Mouse (Mus musculus) thymus, postnatal 25 days (tissue): Measurements from ENCODE around the gene Dclre1b.
"Not testable (repeated sequence)": the region's sequence is repeated elsewhere in the genome, so short reads cannot be mapped to it uniquely, and the experiment has no call there.

ENCODE experiments used
- DNase-seq: peaks from one replicate; pipeline ENCODE4 v3.0.0; 2022

Dclre1b gene

GRCm38 (mm10) chr3:103805671-103806070, 3.6 kb downstream of the Dclre1b start:
- DNase-seq = no peak

DNA sequence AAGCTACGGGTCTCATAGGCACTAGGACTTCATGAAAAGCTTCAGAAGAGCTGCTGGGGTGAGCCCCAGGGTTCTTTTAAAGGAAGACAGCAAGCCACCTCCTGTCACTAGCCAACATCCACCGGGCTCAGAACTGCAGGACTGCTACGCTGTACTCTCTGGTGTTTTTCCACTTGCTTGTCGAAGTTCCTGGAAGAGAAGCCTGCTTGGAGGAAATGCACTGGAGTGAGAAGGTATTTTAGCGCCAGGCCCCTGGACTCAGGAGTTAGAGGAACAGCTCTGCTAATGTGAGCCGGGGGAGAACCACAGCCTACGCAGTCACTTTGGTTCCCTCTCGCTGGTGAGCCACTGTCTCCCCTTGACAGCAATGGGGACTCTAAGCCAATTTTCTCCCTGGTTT, 6.4 kb downstream of the Dclre1b start:
- peak; percentile 44 for DNase-seq

- peak; percentile 58 for DNase-seq
These were observed 7.4 kb downstream of the Dclre1b start for GRCm38 (mm10) chr3:103801631-103802531.

DNA sequence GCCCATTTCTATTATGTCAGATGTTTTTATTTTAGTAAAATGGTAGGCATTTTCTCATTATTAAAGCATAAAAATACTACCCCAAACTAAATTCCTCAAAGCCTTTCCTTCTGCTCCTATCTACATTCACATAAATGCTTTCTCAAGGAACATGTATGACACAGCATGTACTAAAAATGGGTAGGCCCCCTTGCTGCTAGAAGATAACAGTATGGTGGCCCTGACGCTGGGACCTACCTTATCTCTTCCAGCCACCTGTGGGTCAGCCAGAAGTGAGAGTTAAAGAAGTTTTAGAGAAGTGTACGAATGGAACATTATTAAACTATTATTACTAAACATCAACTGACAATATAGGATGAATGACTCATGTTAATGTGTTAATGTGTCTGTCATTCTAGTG, 9.7 kb downstream of the Dclre1b start:
- DNase-seq = no peak

GRCm38 (mm10) chr3:103796389-103796788, 12.9 kb downstream of the Dclre1b start:
- no peak for DNase-seq

DNA sequence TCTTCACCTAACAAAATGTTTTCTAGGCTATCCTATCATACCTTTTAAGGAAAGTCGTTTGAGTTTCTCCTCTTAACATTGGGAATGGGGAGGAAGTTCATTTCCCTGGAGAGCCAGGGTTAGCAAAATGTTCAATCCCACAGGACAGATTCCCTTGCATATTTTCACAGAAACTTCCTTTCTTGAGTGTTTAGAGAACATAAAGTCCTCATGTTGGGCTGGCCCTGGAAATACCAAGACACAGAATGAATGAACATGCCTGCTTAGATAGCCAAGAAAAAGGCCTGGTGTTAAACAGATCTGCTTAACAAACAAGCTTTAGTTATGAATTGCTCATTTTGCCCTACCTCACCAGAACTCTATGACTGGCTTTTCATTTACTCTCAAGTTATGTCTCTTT, 16.7 kb downstream of the Dclre1b start:
- DNase-seq = no peak

DNA sequence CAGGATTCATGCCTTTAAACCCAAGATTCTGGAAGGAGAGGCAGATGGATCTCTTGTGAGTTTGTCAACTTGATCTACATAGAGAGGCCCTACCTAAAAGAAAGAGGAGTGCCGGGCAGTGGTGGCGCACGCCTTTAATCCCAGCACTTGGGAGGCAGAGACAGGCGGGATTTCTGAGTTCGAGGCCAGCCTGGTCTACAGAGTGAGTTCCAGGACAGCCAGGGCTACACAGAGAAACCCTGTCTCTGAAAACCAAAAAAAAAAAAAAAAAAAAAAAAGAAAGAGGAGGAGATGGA, 17.2 kb downstream of the Dclre1b start:
- DNase-seq = not testable (repeated sequence)

DNA sequence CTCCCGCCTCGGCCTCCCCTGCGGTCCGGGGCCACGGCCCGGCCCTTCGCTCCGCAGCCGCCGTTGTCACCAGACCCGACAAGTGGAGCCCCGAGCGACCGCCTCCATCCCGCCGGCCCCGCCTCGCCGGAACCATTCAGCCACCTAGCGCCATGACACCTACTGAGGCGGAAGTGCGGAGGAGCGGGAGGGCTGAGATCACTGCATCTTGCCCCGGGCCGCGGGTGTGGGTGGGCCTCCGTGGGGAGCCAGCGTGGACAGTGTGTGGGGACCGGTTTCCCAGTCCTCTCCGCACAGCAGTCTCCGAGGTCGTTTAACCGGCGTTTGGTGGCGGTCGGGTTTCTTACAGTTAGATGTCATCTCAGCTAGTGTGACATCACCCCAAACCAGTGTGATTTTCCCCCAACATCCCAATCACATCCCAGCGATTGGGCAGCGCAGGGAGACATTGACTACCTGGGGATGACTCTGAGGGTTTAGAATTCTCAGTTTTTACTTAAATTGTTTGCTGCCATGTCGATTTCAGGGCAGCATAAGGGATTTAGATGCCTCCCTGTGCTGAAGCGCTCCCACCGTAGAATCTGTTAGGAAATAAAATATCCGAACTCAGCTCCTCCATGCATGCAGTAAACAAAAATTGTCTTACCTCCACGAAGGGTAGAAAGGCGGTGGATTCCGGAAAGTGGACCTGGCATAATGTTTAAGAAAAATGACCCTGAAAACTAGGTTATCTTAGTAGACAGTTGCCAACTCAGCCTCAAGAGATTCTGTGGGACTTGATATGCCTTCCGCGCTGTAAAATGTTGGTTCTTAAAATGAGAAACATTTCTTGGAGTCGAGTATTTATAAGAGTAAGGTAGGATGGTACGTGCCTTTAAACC, 17.8 kb downstream of the Dclre1b start, which contains the start of gene Hipk1:
TSS of gene Hipk1 (minus strand) at position 334 of the 881 bp plus-strand sequence.
- DNase-seq = peak; percentile 95

GRCm38 (mm10) chr3:103790346-103791145, 18.7 kb downstream of the Dclre1b start:
- DNase-seq = peak; percentile 58

- DNase-seq = no peak
These were observed 19.3 kb downstream of the Dclre1b start for GRCm38 (mm10) chr3:103789891-103790345.

DNA sequence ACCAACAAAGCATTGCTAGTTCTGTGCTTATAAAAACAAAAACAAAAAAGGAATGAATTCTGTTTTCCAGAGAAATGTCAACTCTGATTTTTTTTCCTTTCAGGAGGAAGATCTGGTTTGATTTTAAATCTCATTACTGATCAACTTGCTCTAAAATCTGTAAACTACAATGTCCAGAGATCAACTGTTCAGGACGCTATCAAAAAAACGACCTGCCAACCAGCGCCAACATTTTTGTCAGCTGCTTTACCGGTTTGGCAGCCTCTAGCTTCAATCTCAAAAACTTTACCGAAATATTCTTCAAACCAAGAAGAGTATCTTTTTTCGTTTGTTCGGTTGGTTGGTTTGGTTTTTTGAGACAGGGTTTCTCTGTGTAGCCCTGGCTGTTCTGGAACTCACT, 20.1 kb downstream of the Dclre1b start:
- no peak for DNase-seq

DNA sequence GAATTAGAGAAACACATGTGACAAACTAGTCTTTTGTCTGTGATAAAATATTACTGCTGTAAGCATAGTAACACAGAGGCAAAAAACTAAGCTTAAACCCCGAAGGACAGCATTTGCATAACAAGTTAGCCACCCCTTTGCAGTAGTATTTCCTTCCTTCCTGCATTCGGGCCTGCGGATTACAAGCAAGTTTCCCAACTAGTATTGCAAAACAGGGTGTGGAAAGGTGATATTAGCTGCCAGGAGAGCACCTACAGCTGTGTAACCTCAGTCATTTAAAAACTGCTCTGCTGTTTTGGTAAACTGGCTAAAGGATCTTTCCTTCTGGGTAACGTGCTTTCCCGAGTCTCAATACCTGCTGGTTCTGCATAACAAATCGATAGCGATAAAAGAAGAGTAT, 22.0 kb downstream of the Dclre1b start:
- no peak for DNase-seq

GRCm38 (mm10) chr3:103782844-103783609, 26.2 kb downstream of the Dclre1b start:
- no peak for DNase-seq

DNA sequence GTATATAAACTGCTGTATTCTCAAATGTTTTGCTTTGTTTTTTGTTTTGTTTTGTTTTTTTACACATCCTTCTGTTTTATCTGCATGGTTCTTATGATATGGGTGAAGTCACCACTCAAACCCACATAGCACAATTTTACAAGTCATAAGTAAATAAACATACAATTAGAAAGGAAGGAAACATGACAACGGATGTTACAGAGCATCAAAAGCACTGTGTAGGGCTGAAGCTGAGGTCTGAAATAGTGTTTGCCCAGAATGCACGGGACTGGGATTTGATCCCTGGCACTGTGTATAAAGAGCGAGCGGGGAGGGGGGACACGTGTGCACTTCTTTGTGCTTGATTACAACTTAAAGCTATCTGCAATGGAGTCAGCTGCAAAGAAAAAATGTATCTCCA, 28.5 kb downstream of the Dclre1b start:
- no peak for DNase-seq

- no peak for DNase-seq
These were observed 29.0 kb downstream of the Dclre1b start for GRCm38 (mm10) chr3:103780271-103780670.

- no peak for DNase-seq
These were observed 30.1 kb downstream of the Dclre1b start for GRCm38 (mm10) chr3:103779183-103779582.

DNA sequence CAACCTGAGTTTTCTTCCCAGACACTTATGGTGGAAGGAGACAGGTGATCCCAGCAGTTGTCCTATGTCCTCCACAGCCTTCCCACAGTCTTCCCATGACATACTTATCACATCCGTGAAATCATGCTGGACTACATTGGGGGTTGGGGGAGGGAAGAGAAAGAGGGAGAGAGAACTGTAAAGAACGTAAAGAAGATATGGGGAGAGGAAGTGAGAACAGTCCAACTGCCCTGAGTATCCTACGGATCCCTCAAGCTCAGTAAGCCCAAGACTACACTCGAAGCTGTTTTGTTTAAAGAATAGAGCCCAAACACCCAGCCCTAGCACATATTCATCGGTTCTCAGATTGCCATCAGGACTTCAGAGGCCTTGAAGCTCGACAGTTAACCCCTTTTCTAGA, 30.6 kb downstream of the Dclre1b start:
- DNase-seq = no peak

DNA sequence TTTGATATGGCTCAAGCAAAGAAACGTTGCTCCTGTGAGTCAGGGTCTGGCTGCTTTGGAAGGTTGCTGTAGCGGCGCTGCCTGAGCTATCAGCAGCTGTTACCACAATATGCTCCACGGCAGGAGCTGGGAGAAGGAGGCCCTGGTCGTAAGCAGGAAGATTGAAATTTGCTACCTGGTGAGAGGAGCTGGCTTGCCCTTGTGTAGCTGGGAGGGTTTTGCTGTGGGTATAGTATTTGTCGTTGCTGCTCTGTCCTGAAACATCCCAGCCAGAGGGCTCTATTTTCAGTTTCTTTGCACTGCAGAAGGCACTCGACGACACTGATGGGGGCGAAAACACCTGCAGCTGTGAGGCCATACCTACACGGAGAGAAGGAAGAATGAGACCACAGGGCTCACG, 31.3 kb downstream of the Dclre1b start:
- DNase-seq = peak; percentile 74

DNA sequence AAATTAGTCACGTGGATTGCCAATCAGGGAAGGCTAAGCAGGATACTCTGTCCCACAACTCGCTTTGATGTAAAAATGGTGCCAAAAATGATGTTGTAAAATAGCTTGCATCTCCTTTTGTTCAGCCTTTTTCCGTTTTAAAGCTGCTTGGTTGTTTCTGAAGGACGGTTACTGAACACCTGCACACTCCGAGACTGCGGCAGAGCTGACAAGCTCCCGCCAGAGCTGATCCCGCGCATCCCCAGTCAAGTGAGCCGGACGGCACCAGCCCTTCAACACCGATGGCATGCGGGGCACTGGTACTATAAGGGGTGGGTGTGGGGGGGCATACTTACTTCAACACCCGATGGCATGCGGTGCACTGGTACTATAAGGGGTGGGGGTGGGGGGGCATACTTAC, 35.2 kb downstream of the Dclre1b start:
- DNase-seq = peak; percentile 73

- DNase-seq = peak; percentile 53
These were observed 35.7 kb downstream of the Dclre1b start for GRCm38 (mm10) chr3:103773508-103773907.

DNA sequence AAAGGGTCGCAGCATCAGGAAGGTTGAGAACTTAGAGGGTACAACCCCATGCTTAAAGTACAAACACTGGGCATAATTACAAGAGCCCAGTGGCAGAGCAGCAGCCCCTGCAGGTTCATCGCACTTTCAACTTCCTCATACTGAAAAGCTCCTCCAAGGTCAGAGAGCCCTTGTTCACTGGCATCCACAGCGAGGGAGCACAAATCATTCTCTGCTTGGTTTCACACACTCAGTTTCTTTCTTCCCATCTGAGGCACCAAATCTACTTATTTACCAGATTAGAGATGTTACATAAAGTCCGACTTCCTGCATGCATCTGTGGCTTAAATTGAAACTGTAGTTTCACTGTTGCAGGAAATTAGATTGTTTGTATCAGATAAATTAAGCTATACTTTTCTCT, 36.4 kb downstream of the Dclre1b start:
- no peak for DNase-seq

DNA sequence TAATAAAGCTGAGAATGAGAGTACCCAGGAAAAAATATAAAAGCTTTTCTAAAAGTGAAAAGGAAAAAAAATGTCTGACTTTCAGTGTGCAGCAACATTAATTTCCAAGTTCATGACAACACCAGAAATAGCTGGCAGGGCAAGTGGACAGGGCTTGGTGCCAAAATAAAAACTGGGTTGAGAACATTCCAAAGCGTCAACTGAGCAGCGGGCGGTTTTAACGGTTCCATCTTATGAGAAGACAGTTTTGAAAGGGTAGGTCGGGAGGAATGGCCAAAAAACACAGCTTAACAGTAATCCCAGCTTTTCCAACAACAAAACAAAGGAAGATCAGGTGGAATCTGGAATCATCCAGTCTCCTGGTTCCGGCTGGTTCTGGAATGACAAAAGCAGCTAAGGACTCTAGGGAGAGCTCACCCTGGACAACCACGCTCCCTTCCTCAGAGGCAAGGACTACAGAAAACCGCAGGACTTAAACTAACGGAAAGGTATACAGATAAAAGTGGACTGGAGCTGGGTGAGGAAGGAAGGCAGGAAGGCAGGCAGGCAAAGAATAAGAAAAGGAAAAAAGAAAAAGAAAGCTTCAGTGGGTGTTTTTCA, 37.6 kb downstream of the Dclre1b start:
- no peak for DNase-seq
